Mouse (Mus musculus) kidney, postnatal 10 days (tissue): ENCODE data around the gene Krtap4-1.
"Not testable (repeated sequence)": the region's sequence is repeated elsewhere in the genome, so short reads cannot be mapped to it uniquely, and the experiment has no call there.

Experiments used
- DNase-seq: peaks from one replicate; pipeline ENCODE4 v3.0.0; 2021; ENCODE audit warnings: mixed read lengths

The Krtap4-1 gene

GRCm38 (mm10) chr11:99628138-99628537 lies at the start of gene Krtap4-1:
Krtap4-1 (minus strand) TSS chr11:99628238.
- DNase-seq: no peak

DNA sequence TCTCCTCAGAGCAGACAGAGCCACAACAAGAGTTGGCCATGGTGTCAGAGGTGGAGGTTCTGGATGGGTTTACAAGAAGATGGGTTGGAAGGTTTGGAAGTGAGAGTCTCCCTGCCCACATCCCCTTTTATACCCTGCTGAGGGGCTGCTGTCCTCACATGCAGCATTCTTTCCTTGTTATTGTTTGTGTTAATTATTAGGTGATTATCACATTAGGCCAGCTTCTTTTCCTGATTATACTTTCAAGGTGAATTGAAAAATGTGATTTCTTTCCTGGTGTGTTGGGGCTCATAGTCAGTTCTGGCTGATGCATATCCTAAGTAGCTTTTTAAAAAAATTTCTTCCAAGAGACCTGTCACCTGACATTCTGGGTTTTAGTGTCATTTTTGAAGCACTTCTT lies 37.8 kb upstream of the Krtap4-1 start, which contains the start of gene Krtap4-6:
Gene Krtap4-6 (minus strand): TSS at position 101 of the 400 bp plus-strand sequence.
- no peak for DNase-seq

- DNase-seq: no peak
Measured at GRCm38 (mm10) chr11:99662802-99663201, 34.8 kb upstream of the Krtap4-1 start.

GRCm38 (mm10) chr11:99659256-99659655 lies 31.2 kb upstream of the Krtap4-1 start:
- no peak for DNase-seq

DNA sequence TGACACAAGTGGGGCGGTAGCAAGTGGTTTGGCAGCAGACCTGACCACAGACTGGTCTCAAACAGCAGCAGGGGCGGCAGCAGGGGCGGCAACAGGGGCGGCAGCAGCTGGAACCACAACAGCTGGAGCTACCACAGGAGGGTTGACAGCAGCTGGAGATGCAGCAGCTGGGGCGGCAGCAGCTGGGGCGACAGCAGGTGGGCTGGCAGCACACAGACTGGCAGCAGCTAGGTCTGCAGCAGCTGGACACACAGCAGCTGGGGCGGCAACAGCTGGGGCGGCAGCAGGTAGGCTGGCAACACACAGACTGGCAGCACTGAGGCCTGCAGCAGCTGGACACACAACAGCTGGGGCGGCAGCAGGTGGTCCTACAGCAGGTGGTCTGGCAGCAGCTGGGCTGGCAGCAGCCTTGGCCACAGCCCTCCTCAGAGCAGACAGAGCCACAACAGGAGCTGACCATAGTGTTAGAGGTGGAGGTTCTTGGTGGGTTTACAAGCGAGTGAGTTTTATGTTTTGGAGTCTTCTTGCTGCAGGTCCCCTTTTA lies 30.5 kb upstream of the Krtap4-1 start, which contains the start of gene Gm11563:
Gene Gm11563 (minus strand): TSS at position 494 of the 544 bp plus-strand sequence.
- not testable (repeated sequence) for DNase-seq

DNA sequence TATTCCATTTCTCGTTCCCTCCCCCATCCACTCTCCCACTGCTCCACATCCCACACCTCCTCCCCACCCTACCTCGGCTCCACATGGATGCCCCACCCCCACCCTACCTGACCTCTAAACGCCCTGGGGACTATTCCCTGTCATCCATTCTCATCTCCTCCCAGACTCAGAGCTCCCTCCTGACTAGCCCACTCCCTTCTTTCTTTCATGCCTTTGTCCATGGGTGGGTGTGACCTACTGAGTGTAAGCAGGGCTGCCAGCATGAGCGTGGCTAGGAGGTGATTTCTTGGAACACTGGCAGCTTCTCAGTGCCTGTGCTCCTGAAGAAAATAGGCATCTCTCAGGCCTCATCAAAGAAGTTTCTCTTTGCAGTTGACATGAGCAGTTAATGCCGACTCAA lies 29.0 kb upstream of the Krtap4-1 start:
- no peak for DNase-seq

- DNase-seq: no peak
Measured at GRCm38 (mm10) chr11:99650136-99650535, 22.1 kb upstream of the Krtap4-1 start, which contains the start of gene Gm11555. Gm11555 (minus strand) TSS chr11:99650236.

DNA sequence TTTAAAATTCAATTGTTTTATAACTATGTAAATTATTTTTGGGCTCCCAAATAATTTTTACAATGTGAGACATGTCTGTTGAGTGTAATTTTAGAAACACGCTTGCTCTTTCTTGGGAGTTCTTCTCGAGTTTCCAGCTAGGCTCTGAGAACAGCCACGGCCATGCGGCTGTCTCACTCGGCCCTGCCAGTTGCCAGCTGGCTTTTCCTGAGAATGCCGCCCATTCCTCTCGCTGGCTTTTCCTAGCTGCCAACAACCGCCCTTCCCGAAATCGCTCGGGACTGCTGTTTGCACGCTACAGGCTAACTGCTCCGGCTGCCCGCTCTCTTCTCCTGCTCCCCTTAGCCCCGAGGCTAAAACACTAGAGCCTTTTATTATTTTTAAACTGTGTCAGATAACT lies 18.4 kb upstream of the Krtap4-1 start:
- no peak for DNase-seq

GRCm38 (mm10) chr11:99644351-99644750 lies 16.3 kb upstream of the Krtap4-1 start:
- no peak for DNase-seq

- not testable (repeated sequence) for DNase-seq
Measured at GRCm38 (mm10) chr11:99643635-99644139, 15.6 kb upstream of the Krtap4-1 start, which contains the start of gene Krtap4-7. Krtap4-7 (minus strand) TSS chr11:99644089.

DNA sequence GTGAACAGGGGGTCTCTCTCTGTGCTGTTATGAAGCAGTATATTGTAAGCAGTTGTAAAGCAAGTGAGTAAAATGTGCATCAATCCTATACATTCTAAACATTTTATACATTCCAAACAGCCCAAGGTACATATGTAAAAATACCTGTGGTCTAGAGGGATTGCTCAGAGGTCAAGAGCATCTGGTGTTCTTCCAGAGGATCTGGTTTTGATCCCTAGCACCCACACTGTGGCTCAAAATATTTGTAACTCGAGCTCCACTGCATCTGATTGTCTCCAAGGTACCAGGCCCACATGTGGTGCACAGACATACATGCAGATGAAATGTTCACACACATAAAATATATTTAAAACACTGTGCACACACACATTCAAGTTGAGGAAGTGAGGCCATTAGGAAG lies 12.9 kb upstream of the Krtap4-1 start:
- DNase-seq: no peak

DNA sequence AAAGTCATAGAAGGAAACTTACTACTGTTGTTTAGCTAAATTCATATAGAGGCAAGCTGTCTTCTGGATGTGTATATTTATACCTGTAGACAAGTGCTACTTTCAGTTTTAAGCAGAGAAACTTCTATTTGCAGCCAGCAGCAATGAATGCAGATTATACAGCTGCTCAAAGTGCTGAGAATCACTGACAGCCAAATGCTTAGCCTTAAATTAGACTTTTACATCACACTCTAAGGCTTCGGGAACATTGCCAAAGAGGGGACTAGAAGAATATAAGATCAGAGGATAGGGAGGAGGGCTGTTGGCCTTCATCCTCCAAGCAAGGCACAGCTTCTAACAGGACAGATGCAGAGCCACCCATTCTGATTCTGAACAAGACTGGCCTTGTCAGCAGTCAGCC lies 9.0 kb upstream of the Krtap4-1 start:
- DNase-seq: no peak

GRCm38 (mm10) chr11:99634653-99635134 lies 6.7 kb upstream of the Krtap4-1 start, which contains the start of gene Krtap4-2:
Krtap4-2 (minus strand) TSS chr11:99635084.
- DNase-seq: no peak

- no peak for DNase-seq
Measured at GRCm38 (mm10) chr11:99633293-99633692, 5.3 kb upstream of the Krtap4-1 start.

- no peak for DNase-seq
Measured at GRCm38 (mm10) chr11:99630890-99631289, 2.9 kb upstream of the Krtap4-1 start.

DNA sequence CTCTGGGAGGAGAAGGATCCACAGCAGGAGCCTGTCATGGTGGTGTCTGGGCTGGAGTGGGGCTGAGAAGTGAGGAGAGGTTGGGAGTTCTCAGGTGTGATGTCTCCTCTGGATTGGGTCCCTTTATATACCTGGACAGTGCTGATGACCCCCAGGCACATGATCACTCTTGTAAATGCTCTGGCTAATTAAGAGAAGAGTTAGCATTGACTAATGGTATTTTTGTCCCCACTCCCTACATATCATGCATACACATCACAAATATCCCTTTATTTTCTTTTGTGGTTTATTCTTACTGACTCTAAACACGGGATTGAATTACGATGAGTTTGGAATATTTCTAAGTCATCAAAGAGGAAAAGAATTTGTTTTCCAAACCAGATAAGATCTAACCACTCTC lies 7.7 kb downstream of the Krtap4-1 start, which contains the start of gene Gm11562:
Gene Gm11562 (minus strand): TSS at position 101 of the 400 bp plus-strand sequence.
- DNase-seq: no peak

GRCm38 (mm10) chr11:99614796-99615363 lies 13.2 kb downstream of the Krtap4-1 start, which contains the start of gene Krtap2-4:
Krtap2-4 (minus strand) TSS chr11:99614846.
- no peak for DNase-seq

- not testable (repeated sequence) for DNase-seq
Measured at GRCm38 (mm10) chr11:99610089-99610488, 17.9 kb downstream of the Krtap4-1 start, which contains the start of gene Gm11937. Gm11937 (minus strand) TSS chr11:99610189.

DNA sequence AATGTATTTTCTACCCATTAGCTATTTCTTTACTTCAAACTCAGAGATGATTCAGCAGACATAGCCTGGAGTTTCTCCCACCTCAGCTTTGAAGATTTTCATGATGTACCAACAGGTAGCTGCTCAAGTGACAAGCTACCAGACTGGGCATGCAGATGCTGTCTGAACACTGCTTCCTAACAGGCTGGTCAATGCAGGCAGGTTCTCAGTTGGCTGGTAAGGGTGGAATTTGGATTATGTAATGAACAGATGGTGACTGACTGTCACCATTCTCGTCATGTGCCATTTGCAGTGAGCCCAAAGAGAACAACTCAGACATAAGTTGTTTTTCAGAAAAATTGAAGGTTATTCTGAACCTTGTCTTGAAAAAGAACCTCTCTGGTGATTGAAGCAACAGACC lies 18.9 kb downstream of the Krtap4-1 start:
- no peak for DNase-seq

DNA sequence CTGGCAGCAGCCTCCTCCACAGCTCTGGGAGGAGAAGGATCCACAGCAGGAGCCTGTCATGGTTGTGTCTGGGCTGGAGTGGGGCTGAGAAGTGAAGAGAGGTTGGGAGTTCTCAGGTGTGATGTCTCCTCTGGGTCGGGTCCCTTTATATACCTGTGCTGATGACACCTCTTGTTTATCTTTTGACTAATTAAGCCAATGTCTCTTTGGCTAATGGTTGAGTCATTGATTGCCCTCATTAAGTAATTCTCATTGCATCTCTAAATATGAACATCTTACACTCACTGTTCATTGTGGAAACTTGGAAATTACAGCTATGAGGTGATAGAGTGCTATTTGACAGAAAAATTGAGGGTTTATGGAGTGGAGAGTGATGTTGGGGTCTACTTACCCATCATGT lies 24.8 kb downstream of the Krtap4-1 start, which contains the start of gene Gm11938:
Gene Gm11938 (minus strand): TSS at position 101 of the 400 bp plus-strand sequence.
- not testable (repeated sequence) for DNase-seq

GRCm38 (mm10) chr11:99597742-99598141 lies 30.3 kb downstream of the Krtap4-1 start, which contains the start of gene Krtap9-3:
Krtap9-3 (minus strand) TSS chr11:99598105.
- DNase-seq: not testable (repeated sequence)

- DNase-seq: no peak
Measured at GRCm38 (mm10) chr11:99590981-99591380, 37.1 kb downstream of the Krtap4-1 start, which contains the start of gene Krtap1-3. Krtap1-3 (minus strand) TSS chr11:99591339.

- DNase-seq: no peak
Measured at GRCm38 (mm10) chr11:99585096-99585495, 42.9 kb downstream of the Krtap4-1 start.
